Mouse (Mus musculus) liver, embryonic 12.5 days (tissue): ENCODE data around the gene Defb45. TPM values are rescaled to one million over a fixed set of nuclear protein-coding genes. Genes with fewer than 3 reads are reported as not detected.
A peak's percentile ranks its signal among the peaks of the same experiment; 100 is the strongest.

Experiments used
- ATAC-seq: fragments of 200-750 bp; cut with Nextera tagmentation; 2 replicates; pipeline ENCODE4 v1.8.0; 2017; ENCODE audit warnings: moderate number of reproducible peaks, mild to moderate bottlenecking, moderate library complexity
- H3K27ac ChIP-seq: fragments of 300-500 bp; sonication (generic); 2 replicates; pipeline ENCODE4 v1.5.1; 2016; ENCODE audit warnings: mild to moderate bottlenecking
- H3K27me3 ChIP-seq: fragments of 300-500 bp; sonication (generic); replicated peaks from 2 replicates; pipeline ENCODE4 v1.6.1; 2016; ENCODE audit warnings: mild to moderate bottlenecking, moderate library complexity
- H3K36me3 ChIP-seq: fragments of 300-500 bp; sonication (generic); 2 replicates; pipeline ENCODE4 v1.6.1; 2016; ENCODE audit warnings: mild to moderate bottlenecking, moderate library complexity
- H3K4me1 ChIP-seq: fragments of 300-500 bp; sonication (generic); 2 replicates; pipeline ENCODE4 v1.6.1; 2016
- H3K4me2 ChIP-seq: fragments of 300-500 bp; sonication (generic); 2 replicates; pipeline ENCODE4 v1.6.1; 2016; ENCODE audit warnings: mild to moderate bottlenecking, moderate library complexity
- H3K4me3 ChIP-seq: fragments of 300-500 bp; sonication (generic); 2 replicates; pipeline ENCODE4 v1.5.1; 2016; ENCODE audit warnings: mild to moderate bottlenecking, moderate library complexity
- H3K9ac ChIP-seq: fragments of 300-500 bp; sonication (generic); 2 replicates; pipeline ENCODE4 v1.6.1; 2016; ENCODE audit warnings: mild to moderate bottlenecking, moderate library complexity
- H3K9me3 ChIP-seq: fragments of 300-500 bp; sonication (generic); replicated peaks from 2 replicates; pipeline ENCODE4 v1.6.1; 2016; ENCODE audit warnings: mild to moderate bottlenecking, moderate library complexity
- WGBS: fragments of 180-500 bp; shearing (Covaris S2); methylation state at CpG from one replicate; pipeline ENCODE4 v1.1.7; 2016; ENCODE audit not compliant: insufficient replicate concordance; 5-methylcytosine and 5-hydroxymethylcytosine counted together
- polyA plus RNA-seq: library from polyadenylated mRNA; unstranded; fragments of >200 nt; fragmentation: Nextera tagmentation; extraction: Ambion mirVana; gene quantifications from 2 replicates; pipeline ENCODE4 v1.2.1, GENCODE M21; 2016

Gene Defb45
- polyA plus RNA-seq, 1 experiment from 2014 or later, result not detected

GRCm38 (mm10) chr2:152626774-152627591, 27.8 kb upstream of the Defb45 start, which contains the start of gene Rem1:
TSS of gene Rem1 (plus strand) at chr2:152626951.
- Histone ChIP-seq H3K27me3 (peaks cover 70% of the 10 kb centered on the region), H3K27ac (no peak within 1 kb of the TSS)

GRCm38 (mm10) chr2:152625256-152625655, 26.1 kb upstream of the Defb45 start:
- no peaks in the 10 kb centered on the region for H3K36me3 ChIP-seq
- no peak overlapping the region for H3K4me3 ChIP-seq
- peaks cover 13% of the 10 kb centered on the region; the same call in 1 of the 2 replicates for H3K4me1 ChIP-seq
- WGBS, result 15% methylated on average over 1 of the region's 1 CpGs
- H3K27me3 ChIP-seq, result peaks cover 77% of the 10 kb centered on the region
- no peaks in the 10 kb centered on the region for H3K9me3 ChIP-seq
- H3K9ac ChIP-seq, result no peak overlapping the region
- no peak for ATAC-seq
- no peak overlapping the region for H3K27ac ChIP-seq
- no peak overlapping the region for H3K4me2 ChIP-seq

More at GRCm38 (mm10) chr2:152626774-152627591, 27.8 kb upstream of the Defb45 start, which contains the start of gene Rem1:
- peaks cover 13% of the 10 kb centered on the region; the same call in 1 of the 2 replicates for H3K4me1 ChIP-seq
- ATAC-seq, result no peak
- H3K4me3 ChIP-seq, result peak within 1 kb of the TSS; percentile 36
- no peak within 1 kb of the TSS for H3K9ac ChIP-seq
- H3K36me3 ChIP-seq, result no peaks in the 10 kb centered on the region
- H3K9me3 ChIP-seq, result no peaks in the 10 kb centered on the region
- H3K4me2 ChIP-seq, result peak within 1 kb of the TSS; percentile 60
- 2% methylated on average over 59 of the region's 59 CpGs for WGBS

GRCm38 (mm10) chr2:152624566-152624965, 25.4 kb upstream of the Defb45 start:
- H3K36me3 ChIP-seq, result no peaks in the 10 kb centered on the region
- H3K9ac ChIP-seq, result no peak overlapping the region
- H3K4me2 ChIP-seq, result no peak overlapping the region
- no peaks in the 10 kb centered on the region for H3K9me3 ChIP-seq
- ATAC-seq, result no peak
- H3K4me3 ChIP-seq, result no peak overlapping the region
- peaks cover 75% of the 10 kb centered on the region for H3K27me3 ChIP-seq
- 66% methylated on average over 2 of the region's 2 CpGs for WGBS
- H3K27ac ChIP-seq, result no peak overlapping the region
- H3K4me1 ChIP-seq, result peaks cover 13% of the 10 kb centered on the region; the same call in 1 of the 2 replicates

- 70% methylated on average over 7 of the region's 7 CpGs for WGBS
- Histone ChIP-seq H3K4me1 (peaks cover 13% of the 10 kb centered on the region; the same call in 1 of the 2 replicates), H3K9me3 (no peaks in the 10 kb centered on the region), H3K27ac (no peak within 1 kb of the TSS), H3K36me3 (no peaks in the 10 kb centered on the region), H3K9ac (no peak within 1 kb of the TSS), H3K27me3 (peaks cover 65% of the 10 kb centered on the region), H3K4me3 (no peak within 1 kb of the TSS), H3K4me2 (no peak within 1 kb of the TSS)
- ATAC-seq, result no peak
These were observed 23.8 kb upstream of the Defb45 start, which contains the start of gene Defb25 for GRCm38 (mm10) chr2:152622953-152623352. TSS of gene Defb25 (minus strand) at chr2:152623053.

- H3K27ac ChIP-seq, result no peak overlapping the region
- ATAC-seq, result no peak
- H3K36me3 ChIP-seq, result no peaks in the 10 kb centered on the region
- no peak overlapping the region for H3K9ac ChIP-seq
- H3K4me1 ChIP-seq, result peaks cover 9% of the 10 kb centered on the region; the same call in 1 of the 2 replicates
- no peaks in the 10 kb centered on the region for H3K9me3 ChIP-seq
- H3K27me3 ChIP-seq, result peaks cover 57% of the 10 kb centered on the region
- no peak overlapping the region for H3K4me3 ChIP-seq
- 59% methylated on average over 13 of the region's 13 CpGs for WGBS
- H3K4me2 ChIP-seq, result no peak overlapping the region
These were observed 23.0 kb upstream of the Defb45 start for GRCm38 (mm10) chr2:152622151-152622550.

GRCm38 (mm10) chr2:152620367-152621134, 21.4 kb upstream of the Defb45 start:
- Histone ChIP-seq H3K4me3 (no peak overlapping the region), H3K36me3 (no peaks in the 10 kb centered on the region), H3K4me2 (no peak overlapping the region), H3K9ac (no peak overlapping the region), H3K27ac (no peak overlapping the region), H3K9me3 (no peaks in the 10 kb centered on the region), H3K4me1 (no peaks in the 10 kb centered on the region), H3K27me3 (peaks cover 41% of the 10 kb centered on the region)
- ATAC-seq, result no peak
- 40% methylated on average over 9 of the region's 9 CpGs for WGBS

- H3K4me1 ChIP-seq, result no peaks in the 10 kb centered on the region
- H3K36me3 ChIP-seq, result no peaks in the 10 kb centered on the region
- no peaks in the 10 kb centered on the region for H3K9me3 ChIP-seq
- no peak overlapping the region for H3K27ac ChIP-seq
- no peak overlapping the region for H3K4me3 ChIP-seq
- WGBS, result 44% methylated on average over 5 of the region's 5 CpGs
- no peak overlapping the region for H3K9ac ChIP-seq
- ATAC-seq, result no peak
- H3K4me2 ChIP-seq, result no peak overlapping the region
- H3K27me3 ChIP-seq, result peaks cover 28% of the 10 kb centered on the region
These were observed 18.2 kb upstream of the Defb45 start for GRCm38 (mm10) chr2:152617374-152617773.

- Histone ChIP-seq H3K36me3 (no peaks in the 10 kb centered on the region), H3K27ac (no peak overlapping the region), H3K9me3 (no peaks in the 10 kb centered on the region), H3K4me1 (no peaks in the 10 kb centered on the region), H3K9ac (no peak overlapping the region), H3K4me2 (no peak overlapping the region), H3K4me3 (no peak overlapping the region), H3K27me3 (peaks cover 23% of the 10 kb centered on the region)
- WGBS, result 28% methylated on average over 6 of the region's 6 CpGs
- ATAC-seq, result no peak
These were observed 17.3 kb upstream of the Defb45 start for GRCm38 (mm10) chr2:152616470-152616869.

- Histone ChIP-seq H3K27me3 (0 out of 2 replicates have a peak, but pooled peaks cover 14% of the 10 kb centered on the region), H3K36me3 (no peaks in the 10 kb centered on the region), H3K9ac (no peak overlapping the region), H3K4me3 (no peak overlapping the region), H3K27ac (no peak overlapping the region), H3K4me1 (no peaks in the 10 kb centered on the region), H3K9me3 (no peaks in the 10 kb centered on the region), H3K4me2 (no peak overlapping the region)
- 11% methylated on average over 7 of the region's 7 CpGs for WGBS
- ATAC-seq, result no peak
These were observed 16.4 kb upstream of the Defb45 start for GRCm38 (mm10) chr2:152615563-152615962.

GRCm38 (mm10) chr2:152612193-152612592, 13.0 kb upstream of the Defb45 start:
- H3K4me3 ChIP-seq, result no peak overlapping the region
- 56% methylated on average over 8 of the region's 8 CpGs for WGBS
- H3K4me1 ChIP-seq, result no peaks in the 10 kb centered on the region
- no peak for ATAC-seq
- H3K9me3 ChIP-seq, result no peaks in the 10 kb centered on the region
- H3K9ac ChIP-seq, result no peak overlapping the region
- no peak overlapping the region for H3K4me2 ChIP-seq
- H3K27me3 ChIP-seq, result no peaks in the 10 kb centered on the region
- no peak overlapping the region for H3K27ac ChIP-seq
- H3K36me3 ChIP-seq, result no peaks in the 10 kb centered on the region

- Histone ChIP-seq H3K4me3 (no peak overlapping the region), H3K27me3 (no peaks in the 10 kb centered on the region), H3K27ac (no peak overlapping the region), H3K36me3 (no peaks in the 10 kb centered on the region), H3K4me1 (no peaks in the 10 kb centered on the region), H3K9ac (no peak overlapping the region), H3K9me3 (no peaks in the 10 kb centered on the region), H3K4me2 (no peak overlapping the region)
- ATAC-seq, result no peak
- 59% methylated on average over 1 of the region's 1 CpGs for WGBS
These were observed 9.5 kb upstream of the Defb45 start for GRCm38 (mm10) chr2:152608719-152609118.

GRCm38 (mm10) chr2:152607746-152608145, 8.5 kb upstream of the Defb45 start:
- WGBS, result 47% methylated on average over 6 of the region's 6 CpGs
- H3K27ac ChIP-seq, result no peak overlapping the region
- H3K9ac ChIP-seq, result no peak overlapping the region
- no peak overlapping the region for H3K4me2 ChIP-seq
- no peak overlapping the region for H3K4me3 ChIP-seq
- H3K9me3 ChIP-seq, result no peaks in the 10 kb centered on the region
- no peaks in the 10 kb centered on the region for H3K27me3 ChIP-seq
- no peaks in the 10 kb centered on the region for H3K4me1 ChIP-seq
- no peaks in the 10 kb centered on the region for H3K36me3 ChIP-seq
- ATAC-seq, result no peak
